Mouse (Mus musculus) heart, embryonic 13.5 days (tissue): Measurements from ENCODE around the gene Tns3. TPM values are rescaled to one million over a fixed set of nuclear protein-coding genes. Genes with fewer than 3 reads are reported as not detected.

Experiments used
- ATAC-seq: fragments of 200-750 bp; cut with Nextera tagmentation; 2 replicates; pipeline ENCODE4 v1.8.0; 2017; ENCODE audit warnings: moderate TSS enrichment; ENCODE audit not compliant: insufficient number of reproducible peaks, low FRiP score, low TSS enrichment; ENCODE audit errors: extremely low read depth
- H3K27ac ChIP-seq: fragments of 300-500 bp; sonication (generic); replicated peaks from 2 replicates; pipeline ENCODE4 v1.5.1; 2015; ENCODE audit warnings: moderate library complexity, mild to moderate bottlenecking, inconsistent platforms
- H3K27me3 ChIP-seq: fragments of 300-500 bp; sonication (generic); replicated peaks from 2 replicates; pipeline ENCODE4 v1.6.1; 2015; ENCODE audit warnings: mild to moderate bottlenecking, inconsistent platforms
- H3K36me3 ChIP-seq: fragments of 300-500 bp; sonication (generic); 2 replicates; pipeline ENCODE4 v1.6.1; 2015; ENCODE audit warnings: mild to moderate bottlenecking, inconsistent platforms
- H3K4me1 ChIP-seq: fragments of 300-500 bp; sonication (generic); 2 replicates; pipeline ENCODE4 v1.6.1; 2015; ENCODE audit warnings: inconsistent platforms
- H3K4me2 ChIP-seq: fragments of 300-500 bp; sonication (generic); 2 replicates; pipeline ENCODE4 v1.6.1; 2015; ENCODE audit warnings: inconsistent platforms, mild to moderate bottlenecking, moderate library complexity
- H3K4me3 ChIP-seq: fragments of 300-500 bp; sonication (generic); 2 replicates; pipeline ENCODE4 v1.5.1; 2015; ENCODE audit warnings: moderate library complexity, mild to moderate bottlenecking, inconsistent platforms
- H3K9ac ChIP-seq: fragments of 300-500 bp; sonication (generic); 2 replicates; pipeline ENCODE4 v1.6.1; 2015; ENCODE audit warnings: inconsistent platforms, mild to moderate bottlenecking, moderate library complexity
- H3K9me3 ChIP-seq: fragments of 300-500 bp; sonication (generic); 2 replicates; pipeline ENCODE4 v1.6.1; 2016; ENCODE audit warnings: inconsistent platforms
- WGBS: fragments of 180-500 bp; shearing (Covaris S2); methylation state at CpG from one replicate; pipeline ENCODE4 v1.1.7; 2015; ENCODE audit warnings: mixed read lengths; 5-methylcytosine and 5-hydroxymethylcytosine counted together
- polyA plus RNA-seq: library from polyadenylated mRNA; unstranded; fragments of >200 nt; fragmentation: Nextera tagmentation; extraction: Ambion mirVana; gene quantifications from 2 replicates; pipeline ENCODE4 v1.2.1, GENCODE M21; 2015

Gene Tns3
- polyA plus RNA-seq, result 14.5 and 15.2 TPM in 2 replicates

GRCm38 (mm10) chr11:8664393-8664743 is at the start of gene Tns3:
Gene Tns3 (minus strand): TSS chr11:8664535.
- H3K9me3 ChIP-seq, result no peaks in the 10 kb centered on the region
- peaks cover 23% of the 10 kb centered on the region for H3K27me3 ChIP-seq
- H3K4me3 ChIP-seq, result peak within 1 kb of the TSS; percentile 75
- H3K4me2 ChIP-seq, result peak within 1 kb of the TSS; percentile 89
- H3K9ac ChIP-seq, result peak within 1 kb of the TSS; percentile 95
- H3K36me3 ChIP-seq, result 0 out of 2 replicates have a peak, but pooled peaks cover 3% of the 10 kb centered on the region
- peak within 1 kb of the TSS; percentile 87 for H3K27ac ChIP-seq
- WGBS, result under 1% methylated on average over 37 of the region's 37 CpGs
- ATAC-seq, result peak; percentile 47
- peaks cover 42% of the 10 kb centered on the region for H3K4me1 ChIP-seq

GRCm38 (mm10) chr11:8706246-8707041 is 42.1 kb upstream of the Tns3 start:
- Histone ChIP-seq H3K4me1 (peaks cover 28% of the 10 kb centered on the region), H3K27ac (peak overlapping the region; percentile 37), H3K36me3 (no peaks in the 10 kb centered on the region), H3K4me2 (no peak overlapping the region), H3K27me3 (no peaks in the 10 kb centered on the region), H3K4me3 (no peak overlapping the region), H3K9ac (no peak overlapping the region), H3K9me3 (no peaks in the 10 kb centered on the region)
- no peak for ATAC-seq
- 33% methylated on average over 8 of the region's 8 CpGs for WGBS

DNA sequence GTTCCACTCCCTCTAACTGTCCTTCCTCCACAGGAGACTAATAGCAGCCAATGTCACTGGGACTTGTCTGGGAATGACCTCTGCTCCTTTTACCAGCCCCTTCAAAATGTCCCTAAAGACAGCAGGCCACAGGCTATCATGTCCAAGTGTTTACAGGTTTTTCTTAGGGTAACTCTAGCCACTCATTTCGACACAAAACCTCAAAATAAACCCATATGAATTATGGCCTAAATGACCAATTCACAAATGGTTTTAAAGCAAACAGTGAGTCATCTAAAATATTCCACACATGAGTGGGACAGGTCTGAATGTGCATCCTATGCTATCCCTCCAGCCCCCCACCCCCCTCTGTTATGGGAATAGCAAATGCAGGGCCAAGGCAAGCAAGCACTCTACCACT is 40.8 kb upstream of the Tns3 start:
- no peaks in the 10 kb centered on the region for H3K36me3 ChIP-seq
- no peak overlapping the region for H3K4me3 ChIP-seq
- H3K4me2 ChIP-seq, result no peak overlapping the region
- peaks cover 35% of the 10 kb centered on the region for H3K4me1 ChIP-seq
- no peak overlapping the region for H3K9ac ChIP-seq
- ATAC-seq, result no peak
- H3K27me3 ChIP-seq, result no peaks in the 10 kb centered on the region
- H3K27ac ChIP-seq, result no peak overlapping the region
- no peaks in the 10 kb centered on the region for H3K9me3 ChIP-seq
- 94% methylated on average over 1 of the region's 1 CpGs for WGBS

DNA sequence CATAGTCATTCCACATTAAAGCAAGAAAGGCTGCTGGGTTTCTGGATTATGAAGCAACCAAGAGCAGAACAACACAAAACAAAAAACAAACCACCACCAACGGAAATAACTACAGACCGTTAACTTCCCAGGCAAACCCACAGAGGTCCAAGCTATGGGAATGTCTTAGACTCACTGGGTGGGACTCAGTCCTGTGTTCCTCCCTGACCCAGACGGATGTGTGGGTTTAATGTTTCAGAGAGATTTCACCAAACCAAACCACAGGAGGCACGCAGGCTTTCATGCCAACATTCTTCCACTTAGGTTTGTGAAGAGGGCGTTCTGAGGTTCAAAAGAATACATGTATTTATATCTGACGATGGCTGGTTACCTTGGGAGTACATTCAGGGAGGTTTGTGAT is 39.5 kb upstream of the Tns3 start:
- no peaks in the 10 kb centered on the region for H3K9me3 ChIP-seq
- 73% methylated on average over 6 of the region's 6 CpGs for WGBS
- H3K4me2 ChIP-seq, result no peak overlapping the region
- ATAC-seq, result no peak
- H3K36me3 ChIP-seq, result no peaks in the 10 kb centered on the region
- no peak overlapping the region for H3K4me3 ChIP-seq
- H3K27me3 ChIP-seq, result no peaks in the 10 kb centered on the region
- no peak overlapping the region for H3K27ac ChIP-seq
- H3K9ac ChIP-seq, result no peak overlapping the region
- peaks cover 35% of the 10 kb centered on the region for H3K4me1 ChIP-seq

DNA sequence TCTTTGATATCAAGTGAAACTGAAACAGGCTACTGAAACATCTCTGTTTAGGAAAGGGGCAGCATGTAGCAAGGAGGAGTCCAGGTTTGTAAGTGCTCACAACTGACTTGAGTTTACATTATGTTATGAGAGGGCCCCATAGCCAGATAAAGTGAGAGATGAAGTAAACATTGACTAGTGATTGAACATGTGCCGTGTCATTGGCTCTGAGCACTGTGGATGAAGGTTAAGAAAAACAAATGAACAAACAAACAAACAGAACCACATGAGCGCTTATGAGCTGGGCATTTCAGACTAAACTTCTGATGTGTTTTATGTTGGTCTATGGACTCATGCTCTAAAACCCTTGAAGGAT is 38.2 kb upstream of the Tns3 start:
- no peak for ATAC-seq
- Histone ChIP-seq H3K4me1 (peaks cover 26% of the 10 kb centered on the region), H3K27ac (no peak overlapping the region), H3K4me2 (no peak overlapping the region), H3K27me3 (no peaks in the 10 kb centered on the region), H3K9ac (no peak overlapping the region), H3K9me3 (no peaks in the 10 kb centered on the region), H3K4me3 (no peak overlapping the region), H3K36me3 (no peaks in the 10 kb centered on the region)
- WGBS, result 71% methylated on average over 2 of the region's 2 CpGs

DNA sequence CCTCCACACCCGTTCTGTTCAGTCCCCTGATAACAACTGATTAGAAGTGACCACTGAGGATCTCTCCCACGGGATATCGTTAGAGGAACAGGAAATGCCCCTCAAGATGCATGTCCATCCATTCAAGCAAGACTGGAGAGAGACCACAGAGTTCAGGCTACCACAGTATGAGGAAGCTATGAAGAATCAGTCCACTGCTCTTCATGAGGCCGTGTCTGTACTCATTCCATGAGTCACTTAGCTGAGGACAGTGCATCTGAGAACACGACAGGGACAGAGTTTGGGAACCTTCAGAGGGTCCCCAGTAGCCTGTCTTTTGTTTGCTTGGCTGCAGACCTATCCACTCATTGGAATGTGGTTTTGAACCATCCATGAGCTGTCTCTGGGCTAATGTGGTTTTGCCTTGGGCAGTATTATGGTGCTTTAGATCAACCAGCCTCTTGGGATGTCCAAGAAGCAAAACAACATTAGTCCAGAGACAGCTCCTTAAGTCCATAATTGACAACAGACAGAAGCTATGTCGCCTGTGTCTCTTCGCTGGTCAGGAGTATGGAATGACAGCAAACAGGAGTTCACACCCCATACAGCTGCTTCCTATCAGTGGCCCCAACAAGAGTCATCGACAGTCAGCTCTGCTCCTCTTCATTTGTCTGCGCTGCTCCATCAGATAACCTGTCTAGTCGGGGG is 37.7 kb upstream of the Tns3 start:
- H3K9ac ChIP-seq, result no peak overlapping the region
- H3K4me3 ChIP-seq, result no peak overlapping the region
- H3K27me3 ChIP-seq, result no peaks in the 10 kb centered on the region
- peak overlapping the region; percentile 3; the same call in 1 of the 2 replicates for H3K27ac ChIP-seq
- 22% methylated on average over 10 of the region's 10 CpGs for WGBS
- H3K4me1 ChIP-seq, result peaks cover 26% of the 10 kb centered on the region
- no peak overlapping the region for H3K4me2 ChIP-seq
- ATAC-seq, result no peak
- H3K36me3 ChIP-seq, result no peaks in the 10 kb centered on the region
- H3K9me3 ChIP-seq, result no peaks in the 10 kb centered on the region

GRCm38 (mm10) chr11:8701400-8701799 is 37.1 kb upstream of the Tns3 start:
- no peak overlapping the region for H3K9ac ChIP-seq
- H3K27me3 ChIP-seq, result no peaks in the 10 kb centered on the region
- no peaks in the 10 kb centered on the region for H3K9me3 ChIP-seq
- no peak for ATAC-seq
- H3K4me1 ChIP-seq, result peaks cover 22% of the 10 kb centered on the region
- H3K27ac ChIP-seq, result peak overlapping the region; percentile 3; the same call in 1 of the 2 replicates
- no peaks in the 10 kb centered on the region for H3K36me3 ChIP-seq
- WGBS, result 41% methylated on average over 3 of the region's 3 CpGs
- no peak overlapping the region for H3K4me3 ChIP-seq
- H3K4me2 ChIP-seq, result no peak overlapping the region

DNA sequence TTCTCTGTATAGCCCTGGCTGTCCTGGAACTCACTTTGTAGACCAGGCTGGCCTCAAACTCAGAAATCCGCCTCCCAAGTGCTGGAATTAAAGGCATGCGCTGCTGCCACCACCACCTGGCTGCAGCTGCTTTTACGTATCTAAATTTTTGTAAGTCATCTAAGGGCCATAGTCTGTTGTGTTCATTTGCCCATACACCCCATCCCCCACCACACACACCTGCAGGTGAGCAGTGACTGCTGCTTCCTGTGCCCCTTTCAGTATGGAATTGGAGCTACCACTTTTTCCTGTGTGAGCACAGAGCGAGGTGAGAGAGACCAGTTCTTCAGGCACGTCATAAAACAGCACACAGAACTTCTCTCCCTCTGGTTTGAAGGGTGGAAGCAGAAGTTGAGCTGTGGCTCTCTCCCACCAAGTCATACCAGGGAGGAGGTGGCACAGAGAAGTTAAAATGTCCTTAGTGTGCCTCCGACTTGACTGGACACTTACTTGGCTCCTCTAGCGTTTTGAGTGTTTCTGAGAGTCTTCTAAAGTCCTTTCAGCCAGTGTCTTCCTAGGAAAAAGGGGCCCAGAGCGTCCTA is 36.4 kb upstream of the Tns3 start:
- H3K36me3 ChIP-seq, result no peaks in the 10 kb centered on the region
- ATAC-seq, result no peak
- WGBS, result 75% methylated on average over 8 of the region's 8 CpGs

DNA sequence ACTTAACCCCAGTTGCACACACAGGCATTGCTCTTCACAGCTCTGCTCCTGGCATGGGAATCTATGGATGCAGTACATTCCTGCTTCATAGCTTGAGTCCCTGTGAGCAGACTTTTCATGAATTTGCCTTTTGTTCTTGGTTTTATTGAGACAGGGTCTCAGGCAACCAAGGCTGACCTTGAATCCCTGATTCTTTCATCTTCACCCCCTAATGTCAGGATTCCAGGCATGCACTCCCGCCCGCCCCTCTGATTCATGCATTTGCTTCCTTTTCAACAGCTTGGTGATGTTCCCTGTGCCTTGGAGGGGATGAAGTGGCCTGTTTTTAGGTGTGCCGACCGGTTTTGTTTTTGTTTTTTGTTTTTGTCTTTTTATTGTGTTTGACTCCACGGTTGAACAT is 35.4 kb upstream of the Tns3 start:
- no peak for ATAC-seq
- Histone ChIP-seq H3K4me3 (no peak overlapping the region), H3K4me1 (peaks cover 17% of the 10 kb centered on the region), H3K9ac (no peak overlapping the region), H3K27ac (no peak overlapping the region), H3K4me2 (no peak overlapping the region), H3K27me3 (no peaks in the 10 kb centered on the region), H3K36me3 (no peaks in the 10 kb centered on the region), H3K9me3 (no peaks in the 10 kb centered on the region)
- 68% methylated on average over 5 of the region's 5 CpGs for WGBS

More for the DNA sequence above, 36.4 kb upstream of the Tns3 start:
- H3K4me3 ChIP-seq, result no peak overlapping the region
- no peak overlapping the region for H3K9ac ChIP-seq
- peak overlapping the region; percentile 3; the same call in 1 of the 2 replicates for H3K27ac ChIP-seq
- peaks cover 17% of the 10 kb centered on the region for H3K4me1 ChIP-seq
- no peaks in the 10 kb centered on the region for H3K27me3 ChIP-seq
- no peak overlapping the region for H3K4me2 ChIP-seq
- H3K9me3 ChIP-seq, result no peaks in the 10 kb centered on the region

- WGBS, result 72% methylated on average over 3 of the region's 3 CpGs
- H3K4me2 ChIP-seq, result no peak overlapping the region
- ATAC-seq, result no peak
These were observed 33.3 kb upstream of the Tns3 start for GRCm38 (mm10) chr11:8697670-8698069.

GRCm38 (mm10) chr11:8694096-8694495 is 29.8 kb upstream of the Tns3 start:
- H3K27ac ChIP-seq, result 0 out of 2 replicates have a peak overlapping the region, but pooled peaks have one; percentile 86
- peaks cover 28% of the 10 kb centered on the region for H3K4me1 ChIP-seq
- no peak for ATAC-seq
- no peak overlapping the region for H3K4me3 ChIP-seq
- H3K9ac ChIP-seq, result no peak overlapping the region
- H3K9me3 ChIP-seq, result no peaks in the 10 kb centered on the region
- H3K4me2 ChIP-seq, result no peak overlapping the region
- H3K27me3 ChIP-seq, result no peaks in the 10 kb centered on the region
- no peaks in the 10 kb centered on the region for H3K36me3 ChIP-seq
- 90% methylated on average over 5 of the region's 5 CpGs for WGBS

More at GRCm38 (mm10) chr11:8697670-8698069, 33.3 kb upstream of the Tns3 start:
- Histone ChIP-seq H3K9me3 (no peaks in the 10 kb centered on the region), H3K36me3 (no peaks in the 10 kb centered on the region), H3K27ac (no peak overlapping the region), H3K9ac (no peak overlapping the region), H3K4me1 (peaks cover 30% of the 10 kb centered on the region), H3K27me3 (no peaks in the 10 kb centered on the region), H3K4me3 (no peak overlapping the region)
